Mouse (Mus musculus) regulatory T cell (primary cell): ENCODE measurements around the gene Rab6b.

Source experiments
- in situ Hi-C: fragments of 300-600 bp; cut with MboI, MseI; formaldehyde crosslinking; loops from one replicate; pipeline ENCODE4 v1.15.1; 2025; ENCODE audit warnings: high pct_unique_total_duplicates

The Rab6b gene

DNA sequence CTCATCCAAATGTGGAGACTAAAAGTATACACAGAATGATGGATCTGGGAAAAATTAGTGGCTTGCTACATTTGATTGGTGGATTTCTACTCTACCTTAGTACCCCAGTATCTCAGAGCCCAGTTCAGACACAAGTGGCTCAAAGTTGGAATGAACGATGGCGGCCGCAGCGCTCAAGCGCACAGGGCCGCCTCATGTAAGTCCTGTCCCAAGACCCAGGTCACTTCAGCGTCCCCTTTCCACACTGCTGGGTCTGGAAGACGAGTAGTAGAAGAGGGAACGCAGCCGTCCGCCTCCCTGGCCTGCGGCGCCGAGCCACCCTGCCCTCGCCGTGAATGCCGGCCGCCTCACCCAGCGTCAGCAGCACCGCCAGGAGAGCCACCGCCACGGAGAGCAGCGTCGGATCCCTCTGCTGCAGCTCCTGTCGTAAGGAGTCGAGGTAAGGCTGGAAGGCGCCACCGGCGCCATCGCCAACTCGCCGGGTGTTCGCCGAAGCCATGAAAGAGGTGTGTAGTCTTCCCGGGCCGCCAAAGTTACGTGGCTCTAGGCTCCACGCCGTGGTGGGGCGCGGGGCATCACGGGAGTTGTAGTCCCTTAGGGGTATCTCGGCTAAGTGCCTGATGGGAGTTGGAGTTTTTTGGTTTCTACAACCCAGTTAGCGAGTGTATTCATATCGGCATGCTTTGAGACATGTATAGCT lies 90.1 kb downstream of the Rab6b start, which contains the start of gene Srprb:
Gene Srprb (minus strand): TSS at position 577 of the 700 bp plus-strand sequence.
- in situ Hi-C loops: no loop called here

DNA sequence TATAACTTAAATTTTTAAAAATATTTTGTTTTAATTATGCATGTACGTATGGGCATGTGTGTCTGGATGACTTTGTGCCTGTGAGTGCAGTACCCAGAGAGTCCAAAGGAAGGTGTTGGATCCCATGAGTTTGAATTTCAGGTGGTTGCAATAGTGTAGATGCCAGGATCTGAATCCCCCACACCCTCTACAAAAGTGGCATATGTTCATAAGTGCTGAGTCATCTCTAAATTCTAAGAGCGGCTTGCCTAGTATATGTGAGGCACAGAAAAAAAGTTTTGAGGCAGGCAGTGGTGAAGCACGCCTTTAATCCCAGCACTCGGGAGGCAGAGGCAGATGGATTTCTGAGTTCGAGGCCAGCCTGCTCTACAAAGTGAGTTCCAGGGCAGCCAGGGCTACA lies 94.2 kb downstream of the Rab6b start:
- in situ Hi-C loops: no loop called here

DNA sequence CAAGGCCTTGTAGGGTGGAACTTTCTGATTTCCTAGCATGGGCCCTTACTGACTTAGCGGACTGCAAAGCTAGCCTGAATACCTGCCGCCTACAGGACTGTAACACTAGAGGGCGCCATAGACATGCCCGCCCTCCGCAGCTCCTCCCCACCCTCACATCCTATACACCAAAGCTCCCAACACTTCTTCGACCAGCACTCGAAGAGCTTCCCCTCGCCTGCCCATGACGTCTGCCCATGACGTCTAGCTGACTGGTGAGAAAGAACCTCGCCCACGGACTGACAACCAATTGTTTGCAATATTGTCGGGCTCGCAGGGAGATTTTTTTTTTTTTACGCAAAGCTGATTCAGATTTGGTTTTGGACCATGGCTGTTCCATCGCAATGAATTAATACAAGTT lies 96.3 kb downstream of the Rab6b start:
- in situ Hi-C loops: no loop called here

DNA sequence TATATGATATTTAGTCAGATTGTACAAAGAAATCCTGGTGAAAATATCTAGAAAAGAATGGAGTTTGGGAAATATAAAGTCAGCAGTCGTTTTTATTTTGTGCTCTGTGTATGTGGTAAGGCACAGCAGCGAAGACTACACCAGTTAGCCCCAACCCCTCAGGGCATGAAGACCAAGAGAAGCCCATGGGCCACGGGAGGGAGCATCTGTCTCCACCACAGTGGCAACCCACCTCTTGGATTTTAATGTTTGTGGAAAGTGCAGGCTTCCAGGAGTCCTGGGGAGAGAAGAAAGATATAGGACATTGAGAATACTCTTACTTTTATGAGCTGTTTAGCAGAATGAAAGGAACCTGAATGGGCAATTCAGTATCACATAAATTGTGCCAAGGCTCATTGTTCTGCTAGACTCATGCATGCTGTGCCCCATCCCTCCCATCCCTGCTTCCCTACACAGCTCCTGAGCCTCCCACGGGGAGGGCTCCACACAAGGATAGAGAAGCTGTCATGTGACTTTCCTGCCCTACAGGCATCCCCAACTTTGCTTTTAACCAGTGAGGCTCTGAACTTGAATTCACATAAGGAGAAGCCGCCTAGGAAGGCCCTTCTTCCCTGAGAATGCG lies 97.3 kb downstream of the Rab6b start:
- in situ Hi-C loops: no loop called here

DNA sequence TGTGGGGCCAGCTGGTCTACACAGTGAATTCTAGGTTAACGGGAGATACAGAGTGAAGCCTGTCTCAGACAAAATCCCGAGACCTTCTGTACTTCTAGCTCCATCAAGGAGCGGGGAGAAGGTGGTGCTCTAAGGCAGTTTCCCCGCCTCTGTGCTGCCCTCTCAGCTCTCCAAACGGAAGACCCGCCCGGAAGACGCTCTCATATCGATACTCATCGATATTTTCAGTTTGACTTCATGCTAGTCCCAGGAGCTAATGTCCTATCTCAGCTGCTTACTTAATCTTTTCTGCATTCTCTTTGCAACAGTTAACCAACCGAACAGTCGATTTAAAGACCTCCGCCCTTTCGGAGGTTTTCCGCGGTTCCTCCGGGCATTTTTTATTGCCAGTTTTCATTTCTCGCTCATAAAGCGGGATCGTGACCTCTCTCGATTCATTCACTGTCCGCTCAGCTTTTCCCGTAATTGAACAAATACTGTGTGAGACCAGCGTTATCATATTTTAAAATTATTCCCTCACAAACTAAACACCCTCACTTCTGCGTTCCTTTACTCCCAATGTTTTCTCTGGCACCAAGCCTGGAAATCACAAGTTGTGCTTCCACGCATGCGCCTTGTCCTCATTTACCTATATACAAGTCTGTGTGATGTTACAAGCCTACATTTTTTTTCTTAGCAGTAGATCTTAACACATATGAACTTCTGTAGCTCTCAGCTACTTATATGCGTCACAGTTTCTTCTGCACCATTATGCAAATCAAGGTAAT lies 101.2 kb downstream of the Rab6b start:
- in situ Hi-C loops: no loop called here

DNA sequence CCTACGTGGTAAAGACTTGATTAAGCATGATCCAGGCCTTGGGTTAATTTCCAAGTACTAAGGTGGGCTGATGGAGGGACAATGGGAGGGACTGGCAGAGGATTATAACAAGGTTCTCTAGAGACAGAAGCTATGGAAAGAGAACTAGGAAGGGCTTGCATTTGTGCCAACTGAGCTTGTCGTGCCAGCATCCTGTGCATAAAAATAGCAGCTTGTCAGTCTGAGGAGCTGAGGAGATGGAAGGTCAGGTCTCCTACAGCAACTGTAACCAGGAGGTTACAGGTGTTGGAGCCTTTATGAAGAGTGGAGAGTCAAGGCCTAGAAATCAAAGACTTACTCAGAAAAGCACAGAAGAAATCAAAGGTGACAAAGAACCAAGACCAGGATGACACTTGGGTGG lies 102.0 kb downstream of the Rab6b start:
- in situ Hi-C loops: no loop called here

DNA sequence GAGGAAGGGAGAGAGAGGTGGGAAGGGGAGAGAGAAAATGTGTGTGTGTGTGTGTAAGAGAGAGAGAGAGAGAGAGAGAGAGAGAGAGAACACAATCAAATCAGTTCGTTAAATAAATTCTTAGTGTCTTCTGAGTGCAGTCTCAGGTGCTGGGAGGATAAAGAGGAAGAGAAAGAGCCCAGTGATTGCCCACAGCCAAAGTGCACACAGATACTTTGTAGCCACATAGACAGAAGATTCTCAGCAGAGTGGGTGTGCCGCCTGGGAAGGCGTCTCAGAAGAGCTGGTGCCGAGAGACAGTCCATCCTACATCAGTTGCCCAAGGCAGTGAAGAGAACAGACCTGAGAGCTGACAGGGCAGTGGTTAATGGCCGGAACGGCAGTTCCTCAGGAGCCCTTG lies 102.7 kb downstream of the Rab6b start:
- in situ Hi-C loops: no loop called here

DNA sequence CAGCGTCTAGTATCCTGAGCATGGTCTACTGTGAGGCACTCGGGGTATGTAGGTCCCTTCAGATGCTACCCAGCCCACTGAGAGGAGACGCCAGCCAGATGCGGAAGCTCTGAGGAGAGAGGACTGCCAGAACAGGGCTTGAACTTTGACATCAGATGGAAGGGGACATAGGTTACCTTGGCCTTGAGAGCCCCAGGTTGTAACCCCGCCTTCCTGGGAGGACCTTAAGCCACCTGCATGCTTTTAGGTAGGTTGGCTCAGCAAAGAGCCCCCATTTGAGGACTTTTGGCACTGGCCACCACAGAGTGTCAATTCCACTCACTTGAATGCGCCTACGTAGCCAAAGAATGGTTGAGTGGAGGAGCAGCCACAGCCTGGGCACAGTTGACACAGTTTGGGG lies 113.1 kb downstream of the Rab6b start:
- in situ Hi-C loops: loop anchor here (10.0 kb wide), 1 partner anchor 780 kb away; the partner anchor contains the start of gene Nphp3

DNA sequence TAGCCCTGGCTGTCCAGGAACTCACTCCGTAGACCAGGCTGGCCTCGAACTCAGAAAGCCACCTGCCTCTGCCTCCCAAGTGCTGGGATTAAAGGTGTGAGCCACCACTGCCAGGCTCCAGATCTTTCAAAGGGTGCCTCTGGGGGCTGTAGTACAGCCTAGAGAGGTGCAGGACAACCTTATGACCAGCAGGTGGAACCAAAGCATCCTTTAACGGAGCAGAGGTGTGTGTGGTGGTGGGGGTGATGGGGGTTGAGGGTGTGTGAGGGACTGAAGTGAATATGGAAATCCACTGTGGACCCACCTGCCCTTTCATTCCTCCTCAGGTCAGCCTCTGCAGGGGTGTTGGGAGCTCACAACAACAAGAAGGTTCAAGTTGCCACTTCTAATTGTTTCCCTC lies 113.9 kb downstream of the Rab6b start:
- in situ Hi-C loops: loop anchor here (10.0 kb wide), 1 partner anchor 779 kb away; the partner anchor contains the start of gene Nphp3

DNA sequence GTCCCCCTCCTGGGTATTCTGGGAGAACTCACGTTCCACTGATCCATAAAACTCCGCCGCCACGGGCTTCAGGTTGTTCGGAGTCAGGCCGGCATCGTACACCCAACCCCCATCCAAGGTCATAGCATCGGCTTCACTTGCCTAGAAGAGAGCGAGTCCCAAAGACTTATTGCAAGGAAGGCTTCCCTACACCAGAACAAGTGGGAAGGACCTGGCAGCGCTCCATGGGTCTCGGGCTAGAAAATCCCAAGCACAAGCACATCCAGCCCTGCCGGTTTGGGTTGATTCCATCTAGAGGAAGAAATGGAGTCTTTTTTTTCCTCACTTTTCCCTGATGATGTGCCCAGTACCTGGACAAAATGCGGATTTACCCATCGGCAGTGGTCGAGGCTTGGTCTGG lies 115.2 kb downstream of the Rab6b start:
- in situ Hi-C loops: loop anchor here (10.0 kb wide), 1 partner anchor 778 kb away; the partner anchor contains the start of gene Nphp3

DNA sequence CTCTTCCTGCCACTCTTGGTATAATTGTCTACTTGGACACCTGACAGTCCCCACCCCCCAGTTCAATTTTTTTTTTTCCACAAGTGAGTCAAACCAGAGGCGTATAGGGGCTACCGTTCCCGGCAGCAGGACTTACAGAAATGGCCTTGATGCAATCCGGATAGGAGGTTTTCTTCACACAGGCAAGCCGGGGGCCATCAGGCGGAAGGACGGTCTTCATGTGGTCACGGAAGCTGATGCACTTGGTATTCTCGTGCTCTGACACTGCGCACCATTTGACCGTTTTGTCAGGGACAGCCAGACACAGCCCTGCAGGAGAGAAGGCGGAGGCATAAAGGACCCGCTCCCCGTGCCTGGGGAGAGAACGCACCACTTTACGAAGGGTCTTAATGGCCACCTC lies 116.2 kb downstream of the Rab6b start:
- in situ Hi-C loops: loop anchor here (10.0 kb wide), 1 partner anchor 777 kb away; the partner anchor contains the start of gene Nphp3

DNA sequence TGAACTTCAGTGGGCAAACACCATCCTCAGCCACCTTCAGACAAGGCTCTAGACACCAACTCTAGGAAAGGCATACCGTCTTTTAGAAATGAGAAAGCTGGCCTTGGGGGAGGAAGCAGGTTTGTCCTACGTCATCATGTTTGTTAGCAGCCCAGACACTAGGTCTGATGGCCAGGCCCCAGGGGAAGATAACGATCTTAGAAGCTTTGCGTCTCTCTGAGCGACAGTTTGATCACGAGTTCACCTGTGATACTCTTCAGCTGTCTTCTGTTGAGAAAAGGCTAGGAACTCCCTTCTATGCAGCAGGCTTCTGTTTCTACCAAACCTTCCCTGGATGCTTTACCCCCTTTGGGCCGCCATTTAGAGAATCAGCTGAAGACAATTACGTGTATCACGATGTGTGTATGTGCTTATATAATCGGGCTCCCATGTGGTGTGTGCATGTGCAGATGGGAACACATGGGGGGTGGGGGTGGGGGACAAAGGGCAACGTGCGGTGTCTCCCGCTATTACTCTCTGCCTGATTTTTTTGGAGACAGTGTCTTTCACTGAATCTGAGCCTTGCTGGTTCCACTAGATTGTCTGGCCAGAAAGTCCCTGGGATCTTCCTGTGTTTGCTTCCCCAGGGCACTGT lies 116.9 kb downstream of the Rab6b start:
- in situ Hi-C loops: loop anchor here (10.0 kb wide), 1 partner anchor 776 kb away; the partner anchor contains the start of gene Nphp3

DNA sequence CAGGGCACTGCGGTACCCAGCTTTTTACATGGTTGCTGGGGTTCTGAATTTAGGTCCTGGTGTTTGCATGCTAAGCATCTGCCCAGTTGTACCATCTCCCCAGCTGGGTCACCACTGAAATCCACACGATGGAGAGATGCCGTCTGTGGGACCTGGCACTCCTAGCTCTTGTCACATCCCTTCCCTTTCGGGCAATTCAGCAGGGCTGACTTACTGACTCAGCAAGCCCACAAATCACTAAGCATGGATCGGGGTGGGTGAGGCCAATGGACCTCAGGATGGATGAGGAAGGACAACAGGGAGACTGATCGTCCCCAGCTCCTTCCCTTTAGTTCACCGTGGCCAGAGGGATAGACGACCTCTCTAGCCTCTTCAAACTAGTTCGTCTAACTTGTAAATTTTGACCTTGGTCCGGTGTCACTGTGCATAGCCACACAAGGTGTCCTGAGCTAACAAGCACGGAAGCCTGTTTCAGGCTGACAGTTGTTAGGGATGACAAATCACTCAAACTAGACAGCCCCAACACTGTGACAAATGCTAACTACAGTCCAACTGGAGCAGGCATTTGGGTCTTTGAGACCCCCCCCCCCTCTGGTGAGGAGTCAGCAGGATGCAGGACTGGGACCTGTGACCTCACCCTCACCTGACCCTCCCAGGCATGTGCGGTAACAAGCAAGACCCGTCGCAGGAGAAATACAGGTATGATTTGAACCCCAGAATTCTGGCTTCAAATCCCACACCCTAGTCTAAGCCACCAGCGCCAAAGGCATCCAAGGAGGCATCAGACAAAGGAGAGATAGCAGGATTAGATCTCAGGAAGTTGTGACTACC lies 117.7 kb downstream of the Rab6b start:
- in situ Hi-C loops: loop anchor here (10.0 kb wide), 1 partner anchor 776 kb away; the partner anchor contains the start of gene Nphp3

DNA sequence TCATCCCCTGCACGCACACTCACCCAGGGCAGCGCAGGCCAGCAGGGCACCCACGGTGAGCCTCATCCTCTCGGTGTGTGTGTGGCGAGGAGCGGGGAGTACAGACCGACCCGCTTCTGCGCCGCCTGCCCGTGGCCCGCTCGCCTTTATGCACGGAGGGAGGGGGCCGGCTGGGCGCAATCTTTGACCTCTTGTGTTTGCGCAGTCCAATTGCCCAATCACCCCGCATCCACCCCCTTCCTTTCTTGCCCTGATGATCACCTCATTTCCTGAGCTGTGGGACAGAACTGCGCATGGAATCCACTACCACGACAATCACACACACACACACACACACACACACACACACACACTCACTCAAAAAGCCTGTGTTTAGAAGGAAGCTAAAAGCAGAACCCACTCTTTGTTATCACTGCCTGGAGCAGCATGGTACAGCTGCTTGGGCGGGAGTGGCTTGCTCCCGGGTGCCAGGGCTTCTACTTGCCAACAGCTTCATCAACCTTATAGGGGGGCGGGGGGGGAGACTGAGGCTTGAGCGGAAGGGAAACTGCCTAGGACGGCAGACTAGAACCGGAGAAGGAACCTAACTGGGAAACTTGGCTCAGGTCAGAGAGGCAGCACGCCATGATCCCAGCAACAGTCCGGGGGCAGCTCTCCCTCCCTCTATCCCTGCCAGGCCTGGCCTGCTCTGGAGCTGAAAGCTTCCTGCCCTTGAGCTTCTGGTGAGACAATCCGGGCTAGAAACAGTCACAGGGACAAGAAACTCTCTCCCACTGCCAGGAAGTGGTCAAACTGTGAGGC lies 118.8 kb downstream of the Rab6b start, which contains the start of the genes Gm20425 and Trf:
Gene Gm20425 (minus strand): TSS at position 157 of the 801 bp plus-strand sequence.
Gene Trf (minus strand): TSS at position 294 of the 801 bp plus-strand sequence.
- in situ Hi-C loops: no loop called here

DNA sequence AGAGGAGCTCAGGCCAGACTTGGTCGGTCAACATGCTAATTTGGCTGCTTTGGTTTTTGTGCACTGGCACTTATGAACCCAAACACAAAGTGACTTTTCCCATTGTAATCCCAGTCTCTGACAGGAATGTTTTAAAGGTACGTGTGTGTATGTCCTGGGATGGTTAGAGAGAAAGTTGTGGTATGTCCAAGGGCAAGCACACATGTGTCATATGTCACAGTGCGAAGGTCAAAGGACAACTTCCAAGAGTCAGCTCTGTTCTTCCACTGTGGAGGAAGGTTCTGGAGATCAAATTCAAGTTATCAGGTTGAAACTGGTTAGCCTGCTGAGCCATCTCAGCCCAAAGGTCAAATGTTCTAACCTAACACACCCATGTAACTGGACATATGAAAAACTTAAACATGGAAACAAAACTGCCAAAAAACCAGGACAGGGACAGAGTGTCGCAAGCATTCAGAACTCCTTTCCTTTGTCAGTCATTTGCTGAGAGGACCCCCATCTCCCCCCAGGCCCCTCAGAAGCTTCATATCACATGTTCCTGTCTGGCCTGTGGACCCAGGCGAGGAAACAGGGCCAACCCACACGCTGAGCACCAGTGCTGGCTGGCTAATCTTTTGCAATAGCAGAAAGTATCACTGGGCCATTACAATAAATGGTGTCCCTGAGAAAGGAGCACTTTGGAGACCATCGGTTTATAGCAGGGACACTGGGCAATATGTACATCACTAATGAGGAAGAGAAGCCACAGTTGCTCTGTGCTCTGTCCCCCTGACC lies 120.8 kb downstream of the Rab6b start:
- in situ Hi-C loops: no loop called here

DNA sequence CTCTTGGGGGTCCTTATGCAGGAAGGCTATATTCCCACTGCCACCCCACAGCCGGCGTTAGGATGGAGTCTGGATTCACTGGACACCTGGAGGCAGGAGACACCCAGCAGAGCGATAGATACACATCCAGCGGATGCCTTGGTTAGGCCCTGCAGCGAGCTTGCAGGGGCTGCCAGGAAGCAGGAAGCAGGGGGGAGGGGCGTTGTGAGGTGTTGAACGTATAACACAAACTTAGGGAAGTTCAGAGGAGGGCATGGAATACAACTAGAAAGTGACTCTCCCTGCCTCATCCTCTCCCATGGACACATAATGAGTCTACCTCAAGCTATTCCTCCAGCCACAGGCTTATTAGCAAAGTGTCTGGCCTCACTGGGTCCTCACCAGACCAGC lies 121.4 kb downstream of the Rab6b start:
- in situ Hi-C loops: no loop called here

DNA sequence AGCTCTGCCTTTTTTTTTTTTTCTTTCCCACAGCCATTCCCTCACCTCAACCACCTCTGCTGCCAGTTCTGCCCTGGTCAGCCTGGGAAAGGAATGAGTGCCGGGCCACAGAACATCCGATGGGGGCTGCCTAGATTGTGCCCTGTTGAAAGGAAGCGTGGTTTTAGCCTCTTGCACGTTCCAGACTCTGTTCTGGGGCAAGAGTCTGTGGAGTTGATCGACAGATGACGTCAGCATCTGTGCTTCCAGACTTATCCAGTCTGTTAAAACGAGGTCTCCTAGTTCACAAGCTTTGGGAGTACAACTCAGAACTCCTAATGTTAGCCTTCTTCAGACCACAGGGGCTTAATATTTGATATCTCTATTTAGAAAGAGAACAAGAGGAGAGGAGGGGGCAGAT lies 122.5 kb downstream of the Rab6b start:
- in situ Hi-C loops: no loop called here

DNA sequence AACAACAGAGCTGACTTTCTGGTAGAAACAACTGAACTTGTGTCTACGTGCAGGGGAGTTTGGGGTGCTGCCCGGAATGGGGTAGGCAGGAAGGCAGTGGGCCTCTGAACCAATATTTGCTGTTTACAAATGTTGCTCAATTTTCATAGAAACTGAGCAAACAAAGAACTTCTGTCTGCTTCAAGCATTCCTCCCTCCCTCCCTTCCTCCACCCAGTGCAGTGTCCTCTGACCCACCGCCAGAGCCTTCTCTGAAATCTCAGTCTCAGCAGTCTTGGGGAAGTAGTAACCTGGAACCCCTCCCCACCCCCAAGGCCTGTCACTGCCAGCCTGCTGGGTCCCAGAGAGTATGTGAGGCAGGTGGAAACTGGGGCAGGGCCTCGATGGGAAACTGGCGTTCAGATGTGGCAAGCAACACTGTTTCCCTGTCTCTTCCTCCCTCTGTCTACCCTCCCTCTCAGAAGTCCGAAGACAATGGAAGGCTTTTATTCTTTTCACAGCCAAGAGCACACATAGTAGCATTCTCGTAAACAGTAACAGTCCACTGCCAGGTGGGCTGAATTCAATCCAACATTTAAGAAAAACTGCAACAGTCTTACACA lies 123.1 kb downstream of the Rab6b start:
- in situ Hi-C loops: no loop called here
